Mouse (Mus musculus) 416B (cell line): Measurements from ENCODE around the gene Birc5.
"Not testable (repeated sequence)": the region's sequence is repeated elsewhere in the genome, so short reads cannot be mapped to it uniquely, and the experiment has no call there.

Source experiments
- DNase-seq: peaks from one replicate; pipeline ENCODE4 v3.0.0; 2011; ENCODE audit warnings: low read depth

The Birc5 gene

DNA sequence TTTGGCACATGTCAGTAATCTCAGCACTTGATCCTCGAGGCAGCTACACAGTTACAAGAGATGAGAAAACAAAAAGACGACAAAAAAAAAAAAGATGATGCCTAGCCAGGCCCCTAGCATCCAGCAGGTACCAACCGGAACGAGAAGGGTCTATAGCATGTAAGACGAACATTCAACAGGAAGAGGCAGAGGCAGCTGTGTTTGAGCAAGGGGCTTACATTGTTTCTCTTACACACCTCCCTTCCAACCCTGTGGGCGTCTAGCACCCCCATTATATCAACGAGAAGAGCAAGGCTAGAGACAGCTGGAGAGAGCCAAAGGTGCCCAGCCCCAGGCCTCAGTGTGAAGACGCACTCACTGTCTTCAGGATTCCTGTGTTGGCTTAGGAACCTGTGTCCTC is 22.1 kb upstream of the Birc5 start:
- no peak for DNase-seq

- no peak for DNase-seq
Observed at GRCm38 (mm10) chr11:117827386-117827785, 21.7 kb upstream of the Birc5 start.

GRCm38 (mm10) chr11:117828149-117828887 is 20.7 kb upstream of the Birc5 start:
- peak; percentile 32 for DNase-seq

- peak; percentile 70 for DNase-seq
Observed at GRCm38 (mm10) chr11:117828888-117829604, 20.0 kb upstream of the Birc5 start.

- DNase-seq = peak; percentile 38
Observed at GRCm38 (mm10) chr11:117829671-117830215, 19.3 kb upstream of the Birc5 start.

DNA sequence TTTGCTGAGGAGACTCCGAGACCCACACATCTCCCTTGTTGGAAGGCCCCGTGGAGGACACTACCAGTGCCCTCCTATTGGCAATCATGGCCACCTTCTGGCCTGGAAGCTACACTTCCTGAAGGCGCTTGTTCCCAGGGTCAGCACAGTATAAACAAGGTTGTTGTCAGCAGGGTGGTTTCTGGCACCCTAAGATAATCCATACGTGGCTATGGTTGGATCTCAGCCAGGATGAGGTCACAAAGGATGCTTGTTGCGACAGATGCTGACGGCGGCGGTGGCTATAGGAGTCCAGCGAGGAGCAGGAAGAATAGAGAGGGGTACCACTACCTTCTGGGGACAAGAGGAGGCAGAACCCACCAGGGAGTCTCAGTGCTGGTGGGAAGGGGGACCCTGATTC is 18.6 kb upstream of the Birc5 start:
- DNase-seq = peak; percentile 86

GRCm38 (mm10) chr11:117832086-117832969 is 16.7 kb upstream of the Birc5 start:
- peak; percentile 94 for DNase-seq

- not testable (repeated sequence) for DNase-seq
Observed at GRCm38 (mm10) chr11:117833509-117833908, 15.5 kb upstream of the Birc5 start.

- no peak for DNase-seq
Observed at GRCm38 (mm10) chr11:117834086-117834485, 15.0 kb upstream of the Birc5 start.

DNA sequence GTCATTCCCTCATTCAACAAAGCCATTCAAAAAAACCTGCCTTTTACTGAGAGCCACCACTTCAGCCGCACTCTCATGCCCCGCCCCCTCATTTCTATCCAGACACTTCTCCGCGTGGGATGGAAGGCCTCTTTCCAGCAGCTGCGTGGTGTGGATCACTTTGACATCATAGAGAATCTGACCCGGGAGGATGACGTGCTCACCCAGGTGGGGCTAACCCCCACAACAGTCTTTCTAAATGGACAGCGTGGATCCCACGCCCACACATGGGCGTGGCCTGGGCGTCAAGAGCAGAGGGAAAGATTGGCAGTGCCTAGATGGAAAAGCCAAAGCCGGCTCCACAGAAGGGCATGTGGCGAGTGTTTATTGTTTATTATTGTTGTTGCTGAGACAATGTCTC is 12.7 kb upstream of the Birc5 start:
- DNase-seq = no peak

DNA sequence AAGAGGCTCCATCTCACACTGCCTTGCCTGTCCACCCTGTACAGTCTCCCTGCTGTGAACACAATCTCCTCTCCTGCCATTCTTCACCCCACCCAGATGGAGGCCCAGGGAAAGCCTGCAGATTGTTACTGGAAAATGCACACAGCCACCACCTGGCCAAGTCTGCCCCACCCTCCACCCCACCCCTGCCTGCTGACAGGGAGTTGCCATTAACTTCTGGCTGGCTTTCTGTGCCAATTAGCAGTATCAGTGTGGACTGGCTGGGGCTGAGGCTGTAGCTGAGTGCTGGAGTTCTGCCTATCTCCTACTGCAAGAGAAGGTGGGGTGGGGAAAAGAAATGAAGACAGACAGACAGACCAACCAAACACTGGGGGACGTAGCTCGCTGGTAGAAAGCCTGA is 10.5 kb upstream of the Birc5 start:
- no peak for DNase-seq

DNA sequence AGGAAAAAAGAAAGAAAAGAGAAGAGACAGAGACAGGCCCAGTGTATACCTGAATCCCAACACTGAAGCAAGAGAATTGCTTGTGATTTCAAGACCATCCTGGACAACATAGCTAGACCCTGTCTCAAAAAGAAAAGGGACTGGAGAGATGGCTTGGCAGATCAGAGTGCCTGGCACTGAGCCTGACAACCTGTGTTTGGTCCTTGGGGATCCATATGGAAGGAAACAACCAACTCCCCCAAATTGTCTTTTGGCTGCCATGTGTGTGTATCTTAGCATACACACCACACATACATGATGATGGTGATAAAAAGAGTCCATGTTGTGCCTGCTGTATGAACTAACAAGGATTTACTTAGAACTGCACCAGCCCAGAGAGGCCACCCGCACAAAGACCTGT is 10.0 kb upstream of the Birc5 start:
- no peak for DNase-seq

DNA sequence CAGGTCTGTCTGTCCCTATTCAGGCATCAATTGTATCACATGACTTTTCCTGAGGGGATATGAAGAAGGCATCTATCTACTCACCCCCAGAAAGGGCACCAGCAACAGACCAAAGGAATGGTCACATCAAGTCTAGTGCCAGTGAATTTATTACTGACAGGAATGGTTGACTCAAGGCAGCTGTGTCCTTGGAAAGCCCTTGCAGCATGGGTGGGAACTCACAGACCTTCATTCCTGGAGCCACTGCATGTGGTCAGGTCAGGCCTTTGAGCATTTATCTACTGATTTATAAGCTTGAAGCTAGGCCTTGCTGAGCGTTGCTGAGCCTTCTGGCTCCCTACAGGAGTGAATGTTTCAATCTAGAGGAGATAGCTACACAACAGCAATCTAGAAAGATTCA is 8.1 kb upstream of the Birc5 start:
- no peak for DNase-seq

GRCm38 (mm10) chr11:117843434-117843833 is 5.6 kb upstream of the Birc5 start:
- no peak for DNase-seq

- no peak for DNase-seq
Observed at GRCm38 (mm10) chr11:117844997-117845396, 4.1 kb upstream of the Birc5 start.

GRCm38 (mm10) chr11:117845651-117846050 is 3.4 kb upstream of the Birc5 start:
- no peak for DNase-seq

DNA sequence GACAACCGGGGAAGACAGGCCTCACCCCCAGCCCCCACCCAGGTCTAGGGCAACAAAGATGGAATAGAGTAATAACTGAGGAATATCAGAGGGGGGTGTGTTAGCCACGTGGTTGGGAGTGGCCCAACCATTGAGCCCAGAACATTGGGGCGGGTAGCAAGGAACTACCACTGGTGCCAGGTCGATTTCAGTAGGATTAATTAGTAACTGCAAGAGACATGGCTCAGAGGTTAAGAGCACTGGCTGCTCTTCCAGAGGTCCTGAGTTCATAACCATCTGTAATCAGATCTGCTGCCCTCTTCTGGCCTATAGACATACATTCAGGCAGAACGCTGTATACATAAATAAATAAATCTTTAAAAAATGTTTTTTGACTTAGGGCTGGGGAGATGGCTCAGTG is 2.4 kb upstream of the Birc5 start:
- peak; percentile 75 for DNase-seq

DNA sequence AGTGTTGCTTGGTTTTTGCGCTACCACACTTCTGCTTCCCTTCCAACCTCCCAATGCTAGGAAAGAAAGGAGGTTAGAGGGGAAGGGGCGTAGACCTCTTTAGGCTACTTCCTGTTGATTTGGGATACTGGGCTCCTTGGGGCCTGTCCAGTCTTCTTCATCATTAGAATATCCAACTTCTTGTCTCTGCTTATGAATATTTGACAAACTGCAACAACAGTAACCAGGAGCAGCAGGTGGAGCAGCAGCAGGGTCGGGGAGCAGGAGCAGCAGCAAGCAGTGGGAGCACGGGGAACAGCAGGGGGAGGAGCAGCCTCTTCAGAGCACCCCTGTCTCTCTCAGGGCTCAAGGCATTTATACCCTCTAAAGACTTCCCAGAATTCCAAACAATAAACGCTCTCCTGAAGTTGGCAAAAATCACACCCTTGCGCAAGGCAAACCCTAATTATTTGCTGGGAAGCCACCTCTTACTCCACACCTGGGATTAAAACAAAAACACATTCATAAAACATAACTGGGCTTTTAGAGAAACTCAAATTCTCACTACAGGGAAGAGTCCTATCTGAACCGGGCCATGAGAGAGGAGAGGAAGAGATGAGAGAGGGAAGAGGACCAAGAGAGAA is 1.3 kb upstream of the Birc5 start:
- DNase-seq = peak; percentile 18

DNA sequence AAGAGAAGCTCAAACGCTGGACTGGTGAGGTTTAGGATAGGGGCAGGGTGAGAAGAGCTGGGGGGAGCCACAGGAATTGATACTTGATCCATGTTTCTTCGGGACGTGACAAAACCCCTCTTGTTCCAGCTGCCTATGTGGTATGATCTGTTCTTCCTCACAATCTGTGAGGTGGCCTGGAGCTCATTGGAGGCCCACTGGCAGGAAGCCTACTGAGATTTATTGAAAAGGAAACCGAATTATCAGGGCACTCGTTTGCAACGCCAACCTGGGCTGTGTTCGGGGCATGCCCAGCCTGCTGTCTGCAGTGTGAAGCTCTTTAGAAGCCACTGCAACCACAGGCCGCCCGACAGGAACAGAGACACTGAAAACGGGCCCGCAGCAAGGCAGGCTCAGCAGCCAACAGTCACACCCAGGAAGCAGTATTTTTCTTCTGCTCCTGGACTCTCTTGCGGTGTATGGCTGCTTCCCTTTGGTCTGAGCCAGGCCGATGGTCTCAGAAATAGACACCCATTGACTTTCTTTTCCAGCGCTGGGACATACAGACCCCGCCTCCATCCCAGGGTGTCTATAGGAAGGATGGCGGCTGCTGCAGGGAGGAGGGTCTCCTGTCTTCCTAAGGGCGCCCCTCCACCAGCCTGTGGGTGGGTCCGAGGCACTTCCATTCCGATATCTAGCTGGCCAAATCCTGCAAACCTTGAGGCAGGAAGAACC is 623 bp upstream of the Birc5 start:
- DNase-seq = no peak

DNA sequence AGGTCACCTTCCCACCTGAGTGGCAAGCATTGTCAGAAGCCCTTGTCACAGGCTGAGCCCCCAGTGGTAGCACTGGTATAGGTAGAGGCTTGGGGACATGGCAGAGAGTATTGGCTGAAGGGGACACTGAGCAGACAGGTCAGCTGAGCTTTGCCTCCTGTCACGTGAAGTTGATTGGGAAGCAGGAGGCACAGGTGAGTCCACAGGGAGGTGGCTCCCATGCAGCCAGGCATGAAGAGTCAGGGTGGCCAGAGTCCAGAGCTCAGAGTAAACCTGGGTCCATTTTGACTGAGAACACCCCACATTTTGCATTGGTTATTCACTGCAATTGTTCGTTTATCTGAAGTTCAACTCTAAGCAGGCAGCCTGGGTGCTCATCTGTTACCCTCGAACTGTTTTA is 3.8 kb downstream of the Birc5 start:
- no peak for DNase-seq

GRCm38 (mm10) chr11:117854241-117854640 is 5.2 kb downstream of the Birc5 start:
- DNase-seq = no peak
